Comparison of ENCODE assay signal across 12 mouse cellular contexts in the genomic region with DNA sequence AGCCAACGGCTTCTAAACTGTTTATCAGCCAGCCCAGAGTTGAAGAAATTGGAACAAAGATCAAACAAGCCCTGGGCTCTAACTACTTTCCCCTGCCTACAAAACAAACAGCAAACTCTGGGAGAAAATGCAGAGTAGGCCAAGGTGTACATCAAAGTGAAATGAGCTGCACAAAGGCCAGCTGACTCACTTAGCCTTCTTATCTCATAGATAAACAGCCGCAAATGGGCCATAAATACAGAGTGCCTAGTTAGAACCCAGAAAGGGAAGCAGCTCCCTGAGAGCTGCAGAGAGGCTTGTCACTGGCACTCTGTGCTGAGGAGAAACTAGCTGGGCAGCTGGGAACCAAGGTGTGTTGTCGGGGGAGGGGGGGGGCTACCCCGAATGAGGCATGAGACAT. TPM values are rescaled to one million over a fixed set of nuclear protein-coding genes. Genes with fewer than 3 reads are reported as not detected.
A peak's percentile ranks its signal among the peaks of the same experiment; 100 is the strongest.
DNase-seq lines count a peak whose midpoint lies in the region; ATAC-seq and TF ChIP-seq lines count a peak whose summit lies in the region.
"Had no signal": no experiment of that assay in that cellular context is flagged by ENCODE, and none has a peak within 500 bp of the region (broad histone marks: within the 10 kb centered on the region; RNA-seq: fewer than 3 reads in every experiment).

No protein-coding gene starts in this region.

- no peak for TF ChIP-seq POLR2A in lung, adult 2 months (IDR thresholded peaks at IDR 0.05; ENCODE audit: borderline replicate concordance, extremely low read depth, low read depth, low read length)

- ATAC-seq in intestine, postnatal 0 days, result peak; percentile 86
- ATAC-seq in stomach, embryonic 14.5 days (ENCODE audit: insufficient number of reproducible peaks, insufficient read depth, low FRiP score, low read depth), result peak; percentile 86
- ATAC-seq: hindbrain, embryonic 16.5 days had no signal

- peak overlapping the region; percentile 38; the same call in 1 of the 2 replicates for H3K4me2 ChIP-seq in intestine, postnatal 0 days (replicated peaks; ENCODE audit: low read depth)
- H3K4me2 ChIP-seq in stomach, embryonic 14.5 days (replicated peaks; ENCODE audit: low read depth, low read length), result no peak overlapping the region
- H3K4me2 ChIP-seq: forebrain, embryonic 12.5 days had no signal

- H3K4me3 ChIP-seq in lung, adult 2 months (replicated peaks; ENCODE audit: extremely low read depth, low read depth, low read length), result no peak overlapping the region
- no peak overlapping the region for H3K4me3 ChIP-seq in intestine, postnatal 0 days (ENCODE audit: low read depth, low read length)
- no peak overlapping the region for H3K4me3 ChIP-seq in stomach, embryonic 14.5 days (ENCODE audit: low read depth, low read length)
- H3K4me3 ChIP-seq: forebrain, embryonic 12.5 days had no signal

- no peaks in the 10 kb centered on the region for H3K27me3 ChIP-seq in intestine, postnatal 0 days (replicated peaks; ENCODE audit: control insufficient read depth, insufficient read depth, low read length)
- no peaks in the 10 kb centered on the region for H3K27me3 ChIP-seq in stomach, embryonic 14.5 days (ENCODE audit: control insufficient read depth, insufficient read depth, low read length)
- H3K27me3 ChIP-seq: forebrain, embryonic 12.5 days had no signal

- 25% methylated on average over 4 of the region's 4 CpGs for WGBS in lung, adult 2 months
- 11% methylated on average over 4 of the region's 4 CpGs for WGBS in intestine, postnatal 0 days
- 10% methylated on average over 4 of the region's 4 CpGs for WGBS in stomach, embryonic 14.5 days

- no peak for TF ChIP-seq CTCF in lung, adult 2 months (IDR thresholded peaks at IDR 0.05; ENCODE audit: insufficient read depth, low read length)
- no peak for TF ChIP-seq CTCF in intestine, postnatal 0 days (IDR thresholded peaks at IDR 0.05; ENCODE audit: low read depth)

- peak; percentile 65 to 84 for DNase-seq in adrenal gland, adult (ENCODE audit: inconsistent age in 2 of 2, low spot score in 1 of 2)
- no peak for DNase-seq in adrenal gland, postnatal 4 days (ENCODE audit: low spot score in 2 of 2)
- DNase-seq in lung, postnatal 10 days, result peak; percentile 3
- DNase-seq in lung, adult 2 months, result no peak
- no peak for DNase-seq in embryo, embryonic 10.5 days (ENCODE audit: low spot score)
- no peak for DNase-seq in retina, postnatal 1 day
- DNase-seq: cerebellum, adult 9-10 months; kidney, postnatal 25 days had no signal

- H3K9ac ChIP-seq in intestine, postnatal 0 days (ENCODE audit: low read depth, low read length), result no peak overlapping the region
- no peak overlapping the region for H3K9ac ChIP-seq in stomach, embryonic 14.5 days (replicated peaks; ENCODE audit: low read depth, low read length)
- H3K9ac ChIP-seq: forebrain, embryonic 12.5 days had no signal

- H3K27ac ChIP-seq in intestine, postnatal 0 days (ENCODE audit: low read depth, low read length), result 0 out of 2 replicates have a peak overlapping the region, but pooled peaks have one; percentile 1
- H3K27ac ChIP-seq in stomach, embryonic 14.5 days (ENCODE audit: low read length), result peak overlapping the region; percentile 56; the same call in 1 of the 2 replicates
- H3K27ac ChIP-seq: forebrain, embryonic 12.5 days had no signal

- no peaks in the 10 kb centered on the region for H3K36me3 ChIP-seq in intestine, postnatal 0 days (ENCODE audit: control insufficient read depth, insufficient read depth)
- H3K36me3 ChIP-seq in stomach, embryonic 14.5 days (ENCODE audit: control insufficient read depth, insufficient read depth, low read length), result no peaks in the 10 kb centered on the region
- H3K36me3 ChIP-seq: forebrain, embryonic 12.5 days had no signal

- H3K9me3 ChIP-seq in intestine, postnatal 0 days (ENCODE audit: control insufficient read depth), result no peaks in the 10 kb centered on the region
- no peaks in the 10 kb centered on the region for H3K9me3 ChIP-seq in stomach, embryonic 14.5 days (ENCODE audit: control insufficient read depth, low read depth, low read length)
- H3K9me3 ChIP-seq: forebrain, embryonic 12.5 days had no signal

- H3K4me1 ChIP-seq in lung, adult 2 months (ENCODE audit: control insufficient read depth, insufficient read depth, low read length), result no peaks in the 10 kb centered on the region
- 0 out of 2 replicates have a peak, but pooled peaks cover 7% of the 10 kb centered on the region for H3K4me1 ChIP-seq in intestine, postnatal 0 days (replicated peaks; ENCODE audit: control insufficient read depth, insufficient read depth, low read length)
- H3K4me1 ChIP-seq in stomach, embryonic 14.5 days (ENCODE audit: control insufficient read depth, insufficient read depth, low read length), result no peaks in the 10 kb centered on the region
- H3K4me1 ChIP-seq: forebrain, embryonic 12.5 days had no signal

RNA-seq across cellular contexts. Expression of gene Dennd4c, which starts 23.2 kb away (rescaled TPM):
- total RNA-seq in adrenal gland, postnatal 4 days (2021), result 10 to 100 TPM; 44.4 to 46.0 TPM
- 5.9 and 7.3 TPM in 2 replicates for polyA plus RNA-seq in lung, adult 2 months (2012; rRNA removed)
- polyA plus RNA-seq in intestine, postnatal 0 days (2015; fragmentation: Nextera tagmentation; extraction: Ambion mirVana), result 3.2 and 3.8 TPM in 2 replicates
- polyA plus RNA-seq in stomach, embryonic 14.5 days (2014; fragmentation: Nextera tagmentation; extraction: Ambion mirVana), result 12.4 and 18.1 TPM in 2 replicates

RNA-seq across cellular contexts. Expression of gene Plin2, which starts 55.3 kb away (rescaled TPM):
- 100 to 1,000 TPM; 209 to 264 TPM for total RNA-seq in adrenal gland, postnatal 4 days (2021)
- polyA plus RNA-seq in lung, adult 2 months (2012; rRNA removed), result 165 and 207 TPM in 2 replicates
- 500 and 531 TPM in 2 replicates for polyA plus RNA-seq in intestine, postnatal 0 days (2015; fragmentation: Nextera tagmentation; extraction: Ambion mirVana)
- 59.6 and 60.1 TPM in 2 replicates for polyA plus RNA-seq in stomach, embryonic 14.5 days (2014; fragmentation: Nextera tagmentation; extraction: Ambion mirVana)

Comparison
In these comparisons a context has a peak if more than half of its experiments do, and no peak if none do; other contexts are left out.
1. DNase-seq: peak in adrenal gland, adult (2 of 2) and lung, postnatal 10 days (single experiment); none in adrenal gland, postnatal 4 days (0 of 2), lung, adult 2 months (single experiment), embryo, embryonic 10.5 days (single experiment) and retina, postnatal 1 day (single experiment).